Mouse (Mus musculus): ENCODE data around the gene Grip1. TPM values are rescaled to one million over a fixed set of nuclear protein-coding genes. Genes with fewer than 3 reads are reported as not detected.

The Grip1 gene
- polyA plus RNA-seq, 1 experiment from 2014 or later: 0.87 TPM

DNA sequence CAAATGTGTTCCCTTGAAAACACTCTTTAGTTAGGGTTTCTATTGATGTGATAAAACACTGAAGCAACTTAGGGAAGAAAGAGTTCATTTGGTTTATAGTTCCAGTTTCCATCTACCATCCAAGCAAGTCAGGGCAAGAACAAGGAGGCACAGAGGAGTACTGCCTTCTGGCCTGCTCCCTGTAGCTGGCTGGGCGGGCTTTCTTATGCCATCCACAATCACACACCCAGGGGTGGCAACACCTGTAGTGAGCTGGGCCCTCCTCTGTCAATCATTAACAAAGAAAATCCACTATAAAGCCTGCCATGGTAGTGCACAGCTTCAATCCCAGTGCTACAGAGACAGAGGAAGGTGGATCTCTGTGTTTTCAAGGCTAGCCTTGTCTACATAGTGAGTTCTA is 122.2 kb downstream of the Grip1 start:
- Histone ChIP-seq H3K4me1 (replicated peaks; ENCODE audit: control insufficient read depth, insufficient read depth) (no peaks in the 10 kb centered on the region), H3K27me3 (ENCODE audit: control insufficient read depth, insufficient read depth, low read length) (no peaks in the 10 kb centered on the region), H3K36me3 (ENCODE audit: control insufficient read depth, insufficient read depth, low read length) (no peaks in the 10 kb centered on the region), H3K9me3 (ENCODE audit: control insufficient read depth, low read length) (no peaks in the 10 kb centered on the region), H3K4me3 (ENCODE audit: low read depth, low read length) (no peak overlapping the region), H3K4me2 (replicated peaks; ENCODE audit: low read depth) (no peak overlapping the region), H3K27ac (replicated peaks) (no peak overlapping the region), H3K9ac (ENCODE audit: low read length) (no peak overlapping the region)
- WGBS: 57% methylated on average over 1 of the region's 1 CpGs
- DNase-seq (ENCODE audit: low spot score) (no peak), ATAC-seq (ENCODE audit: low FRiP score, low TSS enrichment) (no peak)
- TF ChIP-seq EP300 (optimal IDR thresholded peaks at IDR 0.05): no peak
- TF ChIP-seq CTCF (IDR thresholded peaks at IDR 0.05; ENCODE audit: low read depth): no peak

DNA sequence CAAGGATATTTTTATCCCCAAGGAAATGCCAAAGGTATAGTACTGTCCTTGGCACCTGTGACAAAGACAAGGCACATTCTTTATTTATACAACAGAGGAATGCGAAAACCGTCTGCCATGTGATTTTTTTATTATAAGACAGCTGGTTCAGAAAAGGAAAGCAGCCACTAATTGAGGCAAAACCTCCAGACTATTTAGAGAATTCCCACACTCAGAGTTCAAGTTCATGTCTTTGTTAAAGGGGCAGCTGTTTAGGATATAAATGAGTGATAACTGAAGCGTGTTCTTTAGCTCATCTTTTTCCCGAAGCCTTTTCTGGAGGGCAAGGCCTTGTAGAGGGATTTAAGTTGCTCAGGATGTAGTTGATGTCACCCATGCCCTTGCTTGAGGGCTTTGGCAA is 126.4 kb downstream of the Grip1 start:
- 39% methylated on average over 4 of the region's 4 CpGs for WGBS
- Histone ChIP-seq H3K36me3 (ENCODE audit: control insufficient read depth, insufficient read depth, low read length) (no peaks in the 10 kb centered on the region), H3K4me3 (ENCODE audit: low read depth, low read length) (no peak overlapping the region), H3K27me3 (ENCODE audit: control insufficient read depth, insufficient read depth, low read length) (no peaks in the 10 kb centered on the region), H3K9me3 (ENCODE audit: control insufficient read depth, low read length) (no peaks in the 10 kb centered on the region), H3K4me1 (replicated peaks; ENCODE audit: control insufficient read depth, insufficient read depth) (no peaks in the 10 kb centered on the region), H3K9ac (ENCODE audit: low read length) (no peak overlapping the region), H3K27ac (replicated peaks) (no peak overlapping the region), H3K4me2 (replicated peaks; ENCODE audit: low read depth) (no peak overlapping the region)
- DNase-seq (ENCODE audit: low spot score) (no peak), ATAC-seq (ENCODE audit: low FRiP score, low TSS enrichment) (no peak)
- TF ChIP-seq EP300 (optimal IDR thresholded peaks at IDR 0.05) (no peak), CTCF (IDR thresholded peaks at IDR 0.05; ENCODE audit: low read depth) (no peak)

DNA sequence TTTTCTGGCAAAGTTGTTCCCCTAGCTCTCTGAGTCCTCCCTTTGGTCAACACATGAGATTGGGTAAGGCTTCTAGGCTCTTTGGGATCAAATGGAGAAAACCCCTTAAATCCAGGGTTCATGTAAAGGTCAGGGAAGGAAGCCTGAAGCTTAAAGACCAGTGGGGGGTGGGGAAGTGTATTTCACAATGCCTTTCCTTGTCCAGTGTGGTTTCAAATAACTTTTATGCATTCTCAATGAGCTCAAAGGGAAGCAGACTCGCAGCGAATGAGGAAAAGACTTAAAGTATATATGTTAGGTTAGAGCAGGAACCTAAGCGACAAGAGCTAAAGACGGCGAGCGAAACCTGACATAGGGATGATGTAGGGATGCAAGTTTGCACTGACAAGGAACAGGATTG is 131.0 kb downstream of the Grip1 start:
- Histone ChIP-seq H3K9ac (ENCODE audit: low read length) (no peak overlapping the region), H3K27ac (replicated peaks) (no peak overlapping the region), H3K36me3 (ENCODE audit: control insufficient read depth, insufficient read depth, low read length) (no peaks in the 10 kb centered on the region), H3K9me3 (ENCODE audit: control insufficient read depth, low read length) (no peaks in the 10 kb centered on the region), H3K27me3 (ENCODE audit: control insufficient read depth, insufficient read depth, low read length) (no peaks in the 10 kb centered on the region), H3K4me3 (ENCODE audit: low read depth, low read length) (no peak overlapping the region), H3K4me2 (replicated peaks; ENCODE audit: low read depth) (no peak overlapping the region), H3K4me1 (replicated peaks; ENCODE audit: control insufficient read depth, insufficient read depth) (no peaks in the 10 kb centered on the region)
- TF ChIP-seq EP300 (optimal IDR thresholded peaks at IDR 0.05): no peak
- TF ChIP-seq CTCF (IDR thresholded peaks at IDR 0.05; ENCODE audit: low read depth): no peak
- 83% methylated on average over 6 of the region's 6 CpGs for WGBS
- ATAC-seq (ENCODE audit: low FRiP score, low TSS enrichment): no peak
- DNase-seq (ENCODE audit: low spot score): no peak

DNA sequence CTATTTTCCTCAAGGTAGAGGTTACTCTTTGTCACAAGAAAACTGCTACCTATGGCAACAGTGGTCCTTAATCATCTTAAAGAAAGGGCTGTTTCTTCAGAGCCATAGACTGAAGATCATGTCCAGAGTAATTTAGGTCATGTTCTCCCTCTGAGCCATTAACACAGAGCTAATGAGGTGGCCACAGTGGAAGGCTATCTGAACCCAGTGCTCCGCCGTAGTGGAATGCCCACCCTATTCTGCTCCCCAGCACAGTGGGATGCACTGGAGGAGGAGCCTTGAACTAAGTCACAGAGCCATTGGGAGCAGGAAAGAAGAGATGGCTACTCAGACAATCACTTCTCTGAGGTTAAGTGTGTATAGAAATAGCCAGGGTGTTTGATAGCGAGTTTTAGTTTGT is 133.3 kb downstream of the Grip1 start:
- H3K36me3 ChIP-seq (ENCODE audit: control insufficient read depth, insufficient read depth, low read length): no peaks in the 10 kb centered on the region
- TF ChIP-seq EP300 (optimal IDR thresholded peaks at IDR 0.05) (no peak), CTCF (IDR thresholded peaks at IDR 0.05; ENCODE audit: low read depth) (no peak)
- no peaks in the 10 kb centered on the region for H3K4me1 ChIP-seq (replicated peaks; ENCODE audit: control insufficient read depth, insufficient read depth)
- ATAC-seq (ENCODE audit: low FRiP score, low TSS enrichment): no peak
- H3K4me3 ChIP-seq (ENCODE audit: low read depth, low read length): no peak overlapping the region
- WGBS: 82% methylated on average over 3 of the region's 3 CpGs
- DNase-seq (ENCODE audit: low spot score): no peak
- no peak overlapping the region for H3K9ac ChIP-seq (ENCODE audit: low read length)
- H3K4me2 ChIP-seq (replicated peaks; ENCODE audit: low read depth): no peak overlapping the region
- no peaks in the 10 kb centered on the region for H3K27me3 ChIP-seq (ENCODE audit: control insufficient read depth, insufficient read depth, low read length)
- H3K9me3 ChIP-seq (ENCODE audit: control insufficient read depth, low read length): no peaks in the 10 kb centered on the region
- no peak overlapping the region for H3K27ac ChIP-seq (replicated peaks)

DNA sequence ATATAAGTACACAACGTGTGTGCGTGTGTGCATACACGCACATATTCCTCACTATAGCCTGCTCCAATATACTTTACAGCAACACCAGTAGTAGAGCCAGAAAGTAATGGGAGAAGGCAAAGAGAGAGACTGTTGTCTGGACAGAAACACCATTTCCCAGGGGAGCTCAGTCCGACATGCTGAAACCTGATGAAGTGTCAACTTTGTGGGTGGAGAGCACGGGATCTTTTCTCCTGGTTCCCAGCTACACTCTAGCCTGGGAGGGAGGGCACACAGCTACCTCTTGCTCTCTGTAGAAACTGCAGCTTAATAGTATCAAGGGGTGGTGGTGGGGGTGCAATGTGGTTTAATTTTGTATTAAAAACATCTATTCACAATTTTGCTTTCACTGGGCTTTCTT is 143.2 kb downstream of the Grip1 start:
- ATAC-seq (ENCODE audit: low FRiP score, low TSS enrichment) (no peak), DNase-seq (ENCODE audit: low spot score) (no peak)
- TF ChIP-seq EP300 (optimal IDR thresholded peaks at IDR 0.05): no peak
- TF ChIP-seq CTCF (IDR thresholded peaks at IDR 0.05; ENCODE audit: low read depth): no peak
- H3K27ac ChIP-seq (replicated peaks): no peak overlapping the region
- no peak overlapping the region for H3K9ac ChIP-seq (ENCODE audit: low read length)
- H3K4me2 ChIP-seq (replicated peaks; ENCODE audit: low read depth): no peak overlapping the region
- no peak overlapping the region for H3K4me3 ChIP-seq (ENCODE audit: low read depth, low read length)
- no peaks in the 10 kb centered on the region for H3K36me3 ChIP-seq (ENCODE audit: control insufficient read depth, insufficient read depth, low read length)
- H3K9me3 ChIP-seq (ENCODE audit: control insufficient read depth, low read length): no peaks in the 10 kb centered on the region
- no peaks in the 10 kb centered on the region for H3K27me3 ChIP-seq (ENCODE audit: control insufficient read depth, insufficient read depth, low read length)
- 61% methylated on average over 5 of the region's 5 CpGs for WGBS
- H3K4me1 ChIP-seq (replicated peaks; ENCODE audit: control insufficient read depth, insufficient read depth): no peaks in the 10 kb centered on the region

DNA sequence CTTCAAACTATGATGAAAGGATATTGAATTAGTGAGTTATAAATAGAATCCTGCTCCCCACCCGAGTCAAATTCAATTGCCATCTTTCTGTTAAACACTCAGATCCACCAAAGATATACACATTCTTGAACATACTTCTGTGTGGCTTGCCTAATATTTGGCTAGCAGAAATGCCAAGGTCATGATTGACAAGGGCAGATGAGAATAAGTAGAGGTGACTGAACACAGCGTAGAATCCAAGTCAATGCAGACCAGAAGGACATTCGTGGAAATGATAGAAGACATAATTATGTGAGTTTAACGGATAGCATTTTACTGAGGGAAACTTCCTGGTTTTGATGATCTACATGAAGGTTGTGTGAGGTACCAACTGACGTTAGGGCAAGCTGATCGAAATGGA is 153.9 kb downstream of the Grip1 start:
- no peak for TF ChIP-seq EP300 (optimal IDR thresholded peaks at IDR 0.05)
- TF ChIP-seq CTCF (IDR thresholded peaks at IDR 0.05; ENCODE audit: low read depth): no peak
- 80% methylated on average over 6 of the region's 6 CpGs for WGBS
- Histone ChIP-seq H3K9ac (ENCODE audit: low read length) (no peak overlapping the region), H3K27me3 (ENCODE audit: control insufficient read depth, insufficient read depth, low read length) (no peaks in the 10 kb centered on the region), H3K27ac (replicated peaks) (no peak overlapping the region), H3K4me2 (replicated peaks; ENCODE audit: low read depth) (no peak overlapping the region), H3K4me3 (ENCODE audit: low read depth, low read length) (no peak overlapping the region), H3K36me3 (ENCODE audit: control insufficient read depth, insufficient read depth, low read length) (no peaks in the 10 kb centered on the region), H3K9me3 (ENCODE audit: control insufficient read depth, low read length) (no peaks in the 10 kb centered on the region), H3K4me1 (replicated peaks; ENCODE audit: control insufficient read depth, insufficient read depth) (no peaks in the 10 kb centered on the region)
- no peak for ATAC-seq (ENCODE audit: low FRiP score, low TSS enrichment)
- DNase-seq (ENCODE audit: low spot score): no peak

Measured in stomach, postnatal 0 days (tissue).